ENCODE assay signal across 11 mouse cellular contexts in genomic region chr11:19023356-19023755, GRCm38 (mm10). TPM values are rescaled to one million over a fixed set of nuclear protein-coding genes. Genes with fewer than 3 reads are reported as not detected.
DNase-seq lines count a peak whose midpoint lies in the region; ATAC-seq lines count a peak whose summit lies in the region.
"Had no signal": no experiment of that assay in that cellular context is flagged by ENCODE, and none has a peak within 500 bp of the region (broad histone marks: within the 10 kb centered on the region; RNA-seq: fewer than 3 reads in every experiment).

No protein-coding gene starts in this region.

- no peaks in the 10 kb centered on the region for H3K9me3 ChIP-seq in heart, embryonic 11.5 days (replicated peaks; ENCODE audit: control insufficient read depth, low read length)
- no peaks in the 10 kb centered on the region for H3K9me3 ChIP-seq in kidney, embryonic 15.5 days (replicated peaks)
- H3K9me3 ChIP-seq: lung, embryonic 15.5 days; megakaryocyte, embryonic 14.5 days had no signal

- WGBS in heart, embryonic 11.5 days (ENCODE audit: insufficient replicate concordance), result 5% methylated on average over 5 of the region's 5 CpGs
- 9% methylated on average over 5 of the region's 5 CpGs for WGBS in kidney, embryonic 15.5 days

- peak overlapping the region; percentile 51 for H3K4me2 ChIP-seq in heart, embryonic 11.5 days
- 0 out of 2 replicates have a peak overlapping the region, but pooled peaks have one; percentile 25 for H3K4me2 ChIP-seq in kidney, embryonic 15.5 days
- H3K4me2 ChIP-seq: lung, embryonic 15.5 days had no signal

- no peak for DNase-seq in heart, adult 9 months (ENCODE audit: low spot score in 2 of 2)
- DNase-seq in kidney, adult 9 months, result no peak
- DNase-seq in NIH3T3 (ENCODE audit: low read depth), result peak; percentile 43
- DNase-seq in fibroblast of lung, adult 2 months (ENCODE audit: low read depth), result peak; percentile 27
- no peak for DNase-seq in natural killer cell, adult 2 months (ENCODE audit: low spot score in 2 of 2)
- DNase-seq: cerebellum, adult 11-12 months had no signal

- H3K4me3 ChIP-seq in heart, embryonic 11.5 days (ENCODE audit: low read depth, low read length), result 0 out of 2 replicates have a peak overlapping the region, but pooled peaks have one; percentile 10
- no peak overlapping the region for H3K4me3 ChIP-seq in kidney, embryonic 15.5 days (replicated peaks)
- H3K4me3 ChIP-seq: lung, embryonic 15.5 days; megakaryocyte, embryonic 14.5 days had no signal

- no peak overlapping the region for H3K9ac ChIP-seq in heart, embryonic 11.5 days (ENCODE audit: low read depth, low read length)
- H3K9ac ChIP-seq in kidney, embryonic 15.5 days, result no peak overlapping the region
- H3K9ac ChIP-seq: lung, embryonic 15.5 days had no signal

- H3K4me1 ChIP-seq in heart, embryonic 11.5 days (ENCODE audit: control insufficient read depth, insufficient read depth, low read length), result peaks cover 23% of the 10 kb centered on the region
- peaks cover 43% of the 10 kb centered on the region for H3K4me1 ChIP-seq in kidney, embryonic 15.5 days

- H3K27ac ChIP-seq in heart, embryonic 11.5 days (ENCODE audit: low read depth, low read length), result peak overlapping the region; percentile 35; the same call in 1 of the 2 replicates
- peak overlapping the region; percentile 73 for H3K27ac ChIP-seq in kidney, embryonic 15.5 days

- no peaks in the 10 kb centered on the region for H3K36me3 ChIP-seq in heart, embryonic 11.5 days (ENCODE audit: control insufficient read depth, insufficient read depth, low read length)
- H3K36me3 ChIP-seq in kidney, embryonic 15.5 days, result no peaks in the 10 kb centered on the region
- H3K36me3 ChIP-seq: lung, embryonic 15.5 days had no signal

- no peaks in the 10 kb centered on the region for H3K27me3 ChIP-seq in heart, embryonic 11.5 days (ENCODE audit: control insufficient read depth, insufficient read depth, low read length)
- H3K27me3 ChIP-seq in kidney, embryonic 15.5 days, result peaks cover 3% of the 10 kb centered on the region; the same call in 1 of the 2 replicates

- no peak for ATAC-seq in heart, embryonic 11.5 days (replicated peaks; ENCODE audit: insufficient number of reproducible peaks, low FRiP score, low TSS enrichment)
- ATAC-seq in kidney, embryonic 15.5 days (replicated peaks; ENCODE audit: low FRiP score), result no peak
- ATAC-seq in frontal cortex, adult (ENCODE audit: low TSS enrichment), result no peak

RNA-seq across cellular contexts. Expression of gene Meis1, which starts 4.6 kb away (rescaled TPM):
- 72.8 and 89.0 TPM in 2 replicates for polyA plus RNA-seq in heart, embryonic 11.5 days (2014; fragmentation: Nextera tagmentation; extraction: Ambion mirVana)
- polyA plus RNA-seq in kidney, embryonic 15.5 days (2015; fragmentation: Nextera tagmentation; extraction: Ambion mirVana), result 118 and 130 TPM in 2 replicates

Comparison
In these comparisons a context has a peak if more than half of its experiments do, and no peak if none do; other contexts are left out.
1. DNase-seq: peak in NIH3T3 (single experiment) and fibroblast of lung, adult 2 months (single experiment); none in heart, adult 9 months (0 of 2), kidney, adult 9 months (single experiment) and natural killer cell, adult 2 months (0 of 2).